Mouse (Mus musculus) embryonic facial prominence, embryonic 10.5 days (tissue): ENCODE data around the gene Slc25a5. TPM values are rescaled to one million over a fixed set of nuclear protein-coding genes. Genes with fewer than 3 reads are reported as not detected.

Experiments used
- DNase-seq: peaks from one replicate; pipeline ENCODE4 v3.0.0-alpha.2; 2017; ENCODE audit warnings: low spot score
- H3K27ac ChIP-seq: fragments of 300-500 bp; sonication (generic); replicated peaks from 2 replicates; pipeline ENCODE4 v1.5.1; 2016; ENCODE audit warnings: mild to moderate bottlenecking
- H3K27me3 ChIP-seq: fragments of 300-500 bp; sonication (generic); replicated peaks from 2 replicates; pipeline ENCODE4 v1.6.1; 2016; ENCODE audit warnings: low read depth, mild to moderate bottlenecking; ENCODE audit not compliant: poor library complexity, severe bottlenecking
- H3K36me3 ChIP-seq: fragments of 300-500 bp; sonication (generic); replicated peaks from 2 replicates; pipeline ENCODE4 v1.6.1; 2016; ENCODE audit warnings: mild to moderate bottlenecking, moderate library complexity
- H3K4me1 ChIP-seq: fragments of 300-500 bp; sonication (generic); 2 replicates; pipeline ENCODE4 v1.6.1; 2016
- H3K4me3 ChIP-seq: fragments of 300-500 bp; sonication (generic); 2 replicates; pipeline ENCODE4 v1.5.1; 2016; ENCODE audit warnings: mild to moderate bottlenecking, moderate library complexity
- H3K9me3 ChIP-seq: fragments of 300-500 bp; sonication (generic); 2 replicates; pipeline ENCODE4 v1.6.1; 2016; ENCODE audit warnings: mild to moderate bottlenecking
- WGBS: fragments of 180-500 bp; shearing (Covaris S2); methylation state at CpG from one replicate; pipeline ENCODE4 v1.1.7; 2016; 5-methylcytosine and 5-hydroxymethylcytosine counted together
- polyA plus RNA-seq: library from polyadenylated mRNA; unstranded; fragments of >200 nt; fragmentation: Nextera tagmentation; extraction: Ambion mirVana; gene quantifications from 2 replicates; pipeline ENCODE4 v1.2.1, GENCODE M21; 2016

Slc25a5 gene
- polyA plus RNA-seq, 1 experiment from 2014 or later, result 764 TPM

DNA sequence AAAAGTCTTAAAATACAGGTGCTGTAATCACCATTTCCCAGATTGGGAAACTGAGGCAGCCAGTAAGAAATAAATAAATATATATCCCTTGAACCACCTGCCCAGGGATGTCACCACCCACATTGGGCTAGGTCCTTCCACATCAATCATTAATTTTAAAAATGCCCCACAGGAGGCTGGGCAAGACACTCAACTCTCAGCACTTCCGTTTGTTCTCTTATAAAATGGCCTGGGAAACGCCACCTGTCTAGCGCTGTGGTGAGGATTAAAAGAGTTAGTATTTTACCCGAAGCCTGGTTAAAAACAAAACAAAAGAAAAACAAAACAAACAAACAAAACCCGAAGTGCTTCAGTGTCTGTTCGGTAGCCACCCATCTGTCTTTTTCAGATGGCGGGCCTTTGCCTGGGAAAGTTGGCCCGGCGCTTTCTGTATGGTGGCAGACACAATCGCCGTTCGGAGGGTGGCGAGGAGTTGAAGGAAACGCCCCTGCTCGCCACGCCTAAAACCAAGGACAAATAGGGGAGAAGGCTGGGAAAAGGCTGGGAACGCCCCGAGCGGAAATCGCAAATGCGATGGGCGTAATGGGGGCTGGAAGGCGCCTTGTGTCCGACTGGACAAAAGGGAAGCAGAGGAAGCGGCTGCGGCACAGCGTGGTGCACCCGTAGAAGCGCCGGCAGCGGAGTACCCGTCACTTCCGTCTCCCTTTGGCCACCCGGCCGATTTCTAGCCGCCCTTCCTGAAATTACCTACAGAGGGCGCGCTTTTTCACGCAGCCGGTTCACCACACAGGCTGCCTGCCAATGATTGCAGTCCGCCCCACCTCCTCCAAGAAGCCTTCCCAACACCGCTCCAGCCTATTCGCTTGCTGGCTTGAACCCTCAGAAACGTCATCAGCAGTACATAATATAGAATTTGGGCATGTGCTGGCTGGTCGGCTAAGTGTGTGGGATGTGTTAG, 12.2 kb downstream of the Slc25a5 start:
- Histone ChIP-seq H3K36me3 (no peaks in the 10 kb centered on the region), H3K9me3 (no peaks in the 10 kb centered on the region), H3K4me3 (peak overlapping the region; percentile 49), H3K27ac (peak overlapping the region; percentile 72), H3K27me3 (no peaks in the 10 kb centered on the region), H3K4me1 (peaks cover 17% of the 10 kb centered on the region)
- DNase-seq, result peak; percentile 90
- WGBS, result 15% methylated on average over 45 of the region's 45 CpGs

DNA sequence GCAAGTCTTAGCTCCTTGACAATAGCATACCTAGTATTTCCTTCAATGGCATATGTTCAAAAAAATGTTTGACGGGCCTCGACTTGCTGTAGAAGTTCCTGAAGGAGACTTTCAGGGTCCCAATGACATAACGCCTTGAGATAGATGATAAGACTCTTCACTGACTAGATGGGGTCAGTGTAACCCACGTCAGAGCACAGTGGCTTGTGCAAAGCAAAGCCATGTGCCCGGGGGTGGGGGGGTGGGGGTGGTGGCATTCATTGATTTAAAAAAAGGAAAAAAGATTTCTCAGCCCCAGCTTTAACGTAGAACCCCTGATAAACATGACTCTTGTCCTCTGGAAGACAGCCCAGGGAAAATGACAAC, 12.8 kb downstream of the Slc25a5 start:
- Histone ChIP-seq H3K4me1 (peaks cover 14% of the 10 kb centered on the region), H3K27ac (peak overlapping the region; percentile 72), H3K9me3 (no peaks in the 10 kb centered on the region), H3K27me3 (no peaks in the 10 kb centered on the region), H3K36me3 (no peaks in the 10 kb centered on the region), H3K4me3 (peak overlapping the region; percentile 49)
- WGBS, result 72% methylated on average over 6 of the region's 6 CpGs
- DNase-seq, result no peak

DNA sequence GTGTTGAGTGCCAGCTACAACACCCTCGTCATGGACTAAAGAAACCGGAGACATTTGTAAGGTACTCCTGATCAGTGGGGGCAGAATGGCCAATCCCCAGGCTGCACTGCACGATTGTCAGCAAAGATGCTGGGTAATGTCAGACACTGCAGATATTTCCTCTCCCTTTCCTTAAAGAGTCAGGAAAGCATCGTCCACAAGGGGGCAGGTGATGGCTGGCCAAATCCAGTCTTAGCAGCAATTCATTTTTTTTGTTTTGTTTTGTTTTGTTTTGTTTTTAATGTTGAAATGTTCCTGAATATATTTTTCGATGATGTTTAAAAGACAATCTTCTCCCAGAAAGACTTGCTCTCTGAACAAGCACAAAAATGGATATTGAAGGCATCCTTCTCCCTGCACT, 15.9 kb downstream of the Slc25a5 start:
- Histone ChIP-seq H3K4me1 (peaks cover 12% of the 10 kb centered on the region), H3K27me3 (no peaks in the 10 kb centered on the region), H3K36me3 (no peaks in the 10 kb centered on the region), H3K9me3 (no peaks in the 10 kb centered on the region), H3K4me3 (no peak overlapping the region), H3K27ac (no peak overlapping the region)
- WGBS, result 54% methylated on average over 5 of the region's 5 CpGs
- DNase-seq, result peak; percentile 23

DNA sequence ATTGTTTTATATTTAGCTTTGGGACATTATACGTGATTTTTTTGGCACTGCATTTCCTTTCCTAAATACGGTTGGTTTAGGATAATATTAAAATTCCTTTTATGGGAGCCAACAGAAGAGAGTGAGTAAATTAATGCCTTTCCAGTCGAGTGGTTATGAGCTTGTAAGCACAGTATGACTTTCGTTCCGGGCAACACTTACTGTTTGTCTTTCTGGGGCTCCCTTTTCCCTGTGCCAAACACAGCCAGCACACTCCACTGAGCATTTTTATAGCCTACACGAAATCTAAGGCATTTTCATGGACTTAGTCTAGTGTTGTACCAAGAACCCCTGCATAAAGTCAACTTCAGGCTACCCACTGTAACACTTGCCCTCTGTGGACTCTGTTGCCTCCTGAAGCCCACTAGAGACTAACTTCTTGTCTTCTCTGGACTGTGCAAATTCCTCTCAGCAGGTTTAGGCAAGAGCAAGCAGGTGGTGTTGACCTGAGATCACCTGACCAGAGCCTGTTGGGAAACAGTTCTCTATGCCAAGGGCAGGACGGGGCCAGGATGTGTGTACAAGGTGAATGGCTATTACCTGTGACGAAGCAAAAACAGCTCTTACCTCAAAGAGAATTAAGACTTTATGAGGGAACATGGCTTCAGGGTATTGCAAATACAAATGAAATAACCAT, 18.8 kb downstream of the Slc25a5 start:
- Histone ChIP-seq H3K36me3 (no peaks in the 10 kb centered on the region), H3K27ac (no peak overlapping the region), H3K27me3 (no peaks in the 10 kb centered on the region), H3K4me3 (no peak overlapping the region), H3K9me3 (no peaks in the 10 kb centered on the region), H3K4me1 (peaks cover 15% of the 10 kb centered on the region)
- DNase-seq, result no peak
- 86% methylated on average over 8 of the region's 8 CpGs for WGBS

DNA sequence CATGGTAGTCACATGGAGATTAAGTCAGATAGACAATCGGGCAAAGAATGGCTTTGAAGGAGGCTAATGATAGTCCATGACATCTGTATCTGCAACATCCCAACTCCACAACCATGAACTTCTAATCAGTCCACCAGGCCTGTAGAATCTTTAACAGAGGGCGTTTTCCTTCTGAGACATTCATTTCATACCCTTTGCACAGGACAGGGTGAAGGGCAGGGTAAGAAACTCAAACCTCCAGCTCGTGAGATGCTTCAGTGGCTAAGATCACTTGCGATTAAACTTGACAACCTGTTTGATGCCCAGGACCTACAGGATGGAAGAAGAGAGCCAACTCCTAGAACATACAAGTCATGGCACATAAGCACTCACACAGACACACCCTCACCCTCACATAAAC, 19.6 kb downstream of the Slc25a5 start:
- Histone ChIP-seq H3K9me3 (no peaks in the 10 kb centered on the region), H3K36me3 (no peaks in the 10 kb centered on the region), H3K27me3 (no peaks in the 10 kb centered on the region), H3K27ac (no peak overlapping the region), H3K4me1 (peaks cover 15% of the 10 kb centered on the region), H3K4me3 (no peak overlapping the region)
- DNase-seq, result no peak
- WGBS, result 85% methylated on average over 4 of the region's 4 CpGs

DNA sequence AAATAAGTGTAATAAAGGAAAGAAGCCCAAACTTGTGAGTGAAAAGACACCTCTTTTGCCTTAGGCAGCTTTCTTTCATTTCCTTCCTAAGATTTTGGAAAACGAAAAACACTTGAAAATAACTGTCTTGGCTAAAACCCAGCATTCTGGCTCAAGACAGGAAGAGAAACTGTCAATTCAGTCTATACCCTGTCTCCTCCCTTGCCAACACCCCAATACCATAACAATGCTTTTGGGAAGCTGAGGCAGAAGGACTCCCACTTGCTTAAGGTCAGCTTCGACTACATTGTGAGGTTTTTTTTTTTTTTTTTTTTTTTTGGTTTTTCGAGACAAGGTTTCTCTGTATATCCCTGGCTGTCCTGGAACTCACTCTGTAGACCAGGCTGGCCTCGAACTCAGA, 20.0 kb downstream of the Slc25a5 start:
- Histone ChIP-seq H3K9me3 (no peaks in the 10 kb centered on the region), H3K27ac (no peak overlapping the region), H3K4me1 (peaks cover 15% of the 10 kb centered on the region), H3K36me3 (no peaks in the 10 kb centered on the region), H3K27me3 (no peaks in the 10 kb centered on the region), H3K4me3 (no peak overlapping the region)
- 76% methylated on average over 4 of the region's 4 CpGs for WGBS
- no peak for DNase-seq

DNA sequence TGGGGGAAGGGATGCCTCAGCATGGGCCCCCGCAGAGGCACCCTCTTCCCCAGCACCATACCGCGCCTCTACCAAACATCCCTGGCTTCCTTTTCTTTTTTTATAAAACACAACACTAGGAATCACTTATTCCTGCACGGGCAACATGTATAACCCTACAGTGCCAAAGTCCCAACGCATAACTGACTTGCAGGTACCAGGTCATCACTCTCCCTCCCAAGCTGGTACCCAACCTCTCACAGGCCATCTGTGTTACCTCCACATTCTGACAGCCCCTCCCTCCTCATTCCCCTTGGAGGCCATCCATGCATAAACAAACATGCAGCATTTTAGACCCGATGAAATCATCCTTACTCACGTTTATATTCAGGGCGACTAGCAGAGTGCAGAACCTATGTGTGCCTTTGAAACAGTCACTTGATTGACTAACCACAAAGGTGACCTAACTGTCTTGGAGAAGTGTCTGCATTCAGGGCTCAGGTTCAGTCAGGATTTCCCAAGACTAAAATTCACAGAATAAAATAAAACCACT, 21.0 kb downstream of the Slc25a5 start:
- Histone ChIP-seq H3K4me1 (peaks cover 15% of the 10 kb centered on the region), H3K4me3 (peak overlapping the region; percentile 42), H3K27ac (peak overlapping the region; percentile 84), H3K27me3 (no peaks in the 10 kb centered on the region), H3K36me3 (no peaks in the 10 kb centered on the region), H3K9me3 (no peaks in the 10 kb centered on the region)
- 30% methylated on average over 8 of the region's 8 CpGs for WGBS
- DNase-seq, result no peak

DNA sequence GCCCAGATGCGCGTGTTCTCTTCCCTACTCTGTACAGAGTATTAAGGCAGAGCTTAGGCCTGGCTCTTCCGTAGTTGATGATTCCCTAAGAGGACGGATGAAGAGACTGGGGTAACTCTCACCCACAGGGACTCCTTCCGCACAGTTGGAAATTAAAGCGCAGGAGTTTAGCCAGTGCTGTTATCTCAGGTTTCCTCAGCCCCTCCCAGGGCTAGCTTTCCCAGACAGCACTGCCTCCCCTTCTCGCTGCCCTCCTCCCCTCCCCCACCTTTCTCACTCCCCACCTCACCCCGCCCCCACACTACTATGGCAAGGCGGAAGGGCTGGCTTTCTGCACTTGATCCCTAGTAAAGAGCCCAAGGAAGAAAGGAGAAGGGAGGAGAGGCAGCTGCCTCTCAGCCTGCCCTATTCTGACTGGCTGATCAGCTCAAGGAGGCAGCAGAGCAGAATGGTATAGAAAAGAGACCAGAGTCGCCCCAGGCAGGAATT, 21.5 kb downstream of the Slc25a5 start:
- WGBS, result 14% methylated on average over 10 of the region's 10 CpGs
- H3K9me3 ChIP-seq, result no peaks in the 10 kb centered on the region
- peak overlapping the region; percentile 42 for H3K4me3 ChIP-seq

DNA sequence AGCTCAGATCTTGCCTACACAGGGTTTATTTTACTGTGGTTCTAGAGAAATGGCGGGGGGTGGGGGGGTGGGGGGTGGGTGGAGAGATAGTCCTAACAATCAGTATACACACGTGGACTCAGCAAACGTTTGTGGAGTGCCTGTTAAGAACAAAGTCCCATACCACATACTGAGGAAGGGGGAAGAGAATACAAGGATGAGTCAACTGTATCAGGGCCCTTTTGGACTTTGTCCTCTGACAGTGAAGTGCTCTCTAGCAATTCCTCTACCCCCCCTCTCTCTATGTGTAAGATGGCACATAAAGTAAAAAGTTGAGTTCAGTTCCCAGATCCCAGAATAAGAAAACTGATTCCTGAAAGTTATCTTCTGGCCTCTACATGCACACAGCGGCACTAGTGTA, 24.1 kb downstream of the Slc25a5 start:
- Histone ChIP-seq H3K4me1 (peaks cover 15% of the 10 kb centered on the region), H3K36me3 (no peaks in the 10 kb centered on the region), H3K27ac (no peak overlapping the region), H3K4me3 (no peak overlapping the region), H3K27me3 (no peaks in the 10 kb centered on the region), H3K9me3 (no peaks in the 10 kb centered on the region)
- DNase-seq, result no peak
- 74% methylated on average over 4 of the region's 4 CpGs for WGBS

More for the DNA sequence above, 21.5 kb downstream of the Slc25a5 start:
- H3K27me3 ChIP-seq, result no peaks in the 10 kb centered on the region
- H3K27ac ChIP-seq, result peak overlapping the region; percentile 84
- H3K4me1 ChIP-seq, result peaks cover 15% of the 10 kb centered on the region
- DNase-seq, result peak; percentile 86
- no peaks in the 10 kb centered on the region for H3K36me3 ChIP-seq

DNA sequence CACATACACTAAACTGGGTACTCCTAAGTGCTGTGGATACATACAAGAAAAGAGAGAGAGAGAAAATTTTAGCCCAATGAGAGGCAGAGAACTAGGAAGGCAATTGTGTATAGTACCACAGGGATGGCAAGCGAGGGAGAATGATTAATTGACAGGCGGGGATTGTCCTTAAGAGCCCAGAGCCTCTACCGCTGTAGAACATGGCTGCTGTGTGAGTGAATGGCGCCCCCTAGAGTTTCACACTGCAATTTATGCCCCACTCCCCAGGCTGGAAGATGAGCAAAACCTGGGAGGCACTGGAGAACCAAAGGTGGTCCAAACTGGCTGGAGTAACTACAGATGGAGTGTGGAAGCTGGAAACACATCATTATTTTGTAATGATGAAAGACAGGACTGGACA, 24.8 kb downstream of the Slc25a5 start:
- WGBS, result 8% methylated on average over 4 of the region's 4 CpGs
- H3K27ac ChIP-seq, result no peak overlapping the region
- no peaks in the 10 kb centered on the region for H3K27me3 ChIP-seq
- peaks cover 15% of the 10 kb centered on the region for H3K4me1 ChIP-seq
- peak; percentile 54 for DNase-seq
- no peak overlapping the region for H3K4me3 ChIP-seq
- H3K36me3 ChIP-seq, result no peaks in the 10 kb centered on the region
- H3K9me3 ChIP-seq, result no peaks in the 10 kb centered on the region

DNA sequence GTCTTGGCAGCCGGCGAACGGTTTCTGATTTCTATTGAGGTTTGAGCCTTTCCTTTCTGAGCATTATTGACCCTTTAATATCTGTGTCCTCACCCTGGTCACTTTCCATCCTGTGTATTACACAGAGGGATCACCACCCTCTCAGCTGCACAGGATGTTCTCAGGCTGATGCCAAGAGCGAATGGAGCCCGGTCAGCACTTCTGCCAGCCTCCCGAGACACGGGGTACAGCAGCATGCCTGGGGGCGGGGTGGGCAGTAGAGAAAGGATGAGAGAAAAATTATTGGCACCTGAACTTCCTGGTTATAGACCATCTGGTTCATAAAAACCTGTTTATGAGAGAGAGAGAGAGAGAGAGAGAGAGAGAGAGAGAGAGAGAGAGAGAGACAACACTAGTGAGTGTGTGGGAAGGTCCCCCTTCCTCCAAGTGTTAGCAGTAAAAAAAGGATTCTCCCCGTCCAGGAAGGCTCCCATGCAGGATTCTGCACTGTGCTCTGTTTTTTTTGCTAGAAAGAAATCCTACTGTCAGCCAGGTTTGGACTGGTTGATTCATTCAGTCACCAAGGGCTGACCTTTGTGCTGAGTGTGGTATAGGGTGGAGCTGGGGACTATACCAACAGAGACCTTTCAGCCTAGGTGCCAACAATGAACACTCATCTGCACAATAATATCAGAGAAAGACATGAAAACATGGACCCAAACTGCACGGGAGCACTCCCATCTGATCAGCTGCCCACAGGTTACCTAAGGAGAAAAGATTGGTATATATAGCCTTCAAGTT, 28.7 kb downstream of the Slc25a5 start:
- Histone ChIP-seq H3K27me3 (no peaks in the 10 kb centered on the region), H3K4me1 (no peaks in the 10 kb centered on the region), H3K36me3 (no peaks in the 10 kb centered on the region), H3K9me3 (no peaks in the 10 kb centered on the region), H3K27ac (no peak overlapping the region), H3K4me3 (no peak overlapping the region)
- WGBS, result 85% methylated on average over 10 of the region's 10 CpGs
- DNase-seq, result no peak

DNA sequence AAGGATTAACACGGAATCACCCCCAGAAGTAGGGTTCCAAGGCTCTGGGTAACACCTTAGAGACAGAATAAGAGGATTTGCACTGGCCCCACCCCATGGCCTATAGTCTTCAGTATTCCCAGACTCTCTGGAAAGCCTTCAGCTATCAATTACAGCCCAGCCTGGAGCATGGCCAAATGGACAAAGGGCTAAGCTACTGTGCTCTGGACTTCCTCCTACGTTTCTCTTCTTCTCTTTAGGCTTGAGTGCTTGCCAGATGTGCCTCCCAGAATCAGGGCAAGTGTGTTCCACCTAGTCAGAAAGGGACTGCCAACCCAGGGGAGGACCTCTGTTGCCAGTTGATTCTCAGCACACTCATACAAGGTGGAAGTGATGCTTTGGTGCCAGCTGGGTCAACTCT, 29.6 kb downstream of the Slc25a5 start:
- Histone ChIP-seq H3K36me3 (no peaks in the 10 kb centered on the region), H3K27ac (no peak overlapping the region), H3K4me1 (no peaks in the 10 kb centered on the region), H3K9me3 (no peaks in the 10 kb centered on the region), H3K4me3 (no peak overlapping the region), H3K27me3 (no peaks in the 10 kb centered on the region)
- WGBS, result 66% methylated on average over 2 of the region's 2 CpGs
- no peak for DNase-seq
